Mouse (Mus musculus) lung, embryonic 14.5 days (tissue): ENCODE data around the gene Senp2. TPM values are rescaled to one million over a fixed set of nuclear protein-coding genes. Genes with fewer than 3 reads are reported as not detected.

ENCODE experiments used
- ATAC-seq: fragments of 200-750 bp; cut with Nextera tagmentation; 2 replicates; pipeline ENCODE4 v1.8.0; 2017; ENCODE audit warnings: mild to moderate bottlenecking, moderate TSS enrichment, moderate library complexity; ENCODE audit not compliant: insufficient read depth
- DNase-seq: peaks from one replicate; pipeline ENCODE4 v3.0.0-alpha.2; 2015
- H3K27ac ChIP-seq: fragments of 300-500 bp; sonication (generic); 2 replicates; pipeline ENCODE4 v1.5.1; 2014; ENCODE audit warnings: low read depth, mild to moderate bottlenecking, moderate library complexity
- H3K27me3 ChIP-seq: fragments of 300-500 bp; sonication (generic); 2 replicates; pipeline ENCODE4 v1.6.1; 2014; ENCODE audit warnings: low read length, control low read depth; ENCODE audit not compliant: insufficient read depth
- H3K36me3 ChIP-seq: fragments of 300-500 bp; sonication (generic); 2 replicates; pipeline ENCODE4 v1.6.1; 2014; ENCODE audit warnings: control low read depth; ENCODE audit not compliant: insufficient read depth
- H3K4me1 ChIP-seq: fragments of 300-500 bp; sonication (generic); 2 replicates; pipeline ENCODE4 v1.6.1; 2014; ENCODE audit warnings: antibody characterized with exemption, control low read depth; ENCODE audit not compliant: insufficient read depth
- H3K4me2 ChIP-seq: fragments of 300-500 bp; sonication (generic); 2 replicates; pipeline ENCODE4 v1.6.1; 2014; ENCODE audit warnings: mild to moderate bottlenecking
- H3K4me3 ChIP-seq: fragments of 300-500 bp; sonication (generic); 2 replicates; pipeline ENCODE4 v1.5.1; 2014; ENCODE audit warnings: low read depth, low read length
- H3K9ac ChIP-seq: fragments of 300-500 bp; sonication (generic); 2 replicates; pipeline ENCODE4 v1.6.1; 2014
- H3K9me3 ChIP-seq: fragments of 300-500 bp; sonication (generic); 2 replicates; pipeline ENCODE4 v1.6.1; 2016; ENCODE audit warnings: low read depth, low read length, control low read depth
- CTCF ChIP-seq: IDR thresholded peaks from 2 replicates; pipeline ENCODE4 v1.5.1; 2016; ENCODE audit warnings: antibody characterized with exemption, low read depth
- WGBS: fragments of 180-500 bp; shearing (Covaris S2); extraction: QIAGEN DNeasy Blood & Tissue Kit; methylation state at CpG from one replicate; pipeline ENCODE4 v1.1.7; 2014; 5-methylcytosine and 5-hydroxymethylcytosine counted together
- polyA plus RNA-seq: library from polyadenylated mRNA; unstranded; fragments of >200 nt; fragmentation: Nextera tagmentation; extraction: Ambion mirVana; gene quantifications from 2 replicates; pipeline ENCODE4 v1.2.1, GENCODE M21; 2014

The Senp2 gene
- polyA plus RNA-seq, 1 experiment from 2014 or later = 53.1 TPM

DNA sequence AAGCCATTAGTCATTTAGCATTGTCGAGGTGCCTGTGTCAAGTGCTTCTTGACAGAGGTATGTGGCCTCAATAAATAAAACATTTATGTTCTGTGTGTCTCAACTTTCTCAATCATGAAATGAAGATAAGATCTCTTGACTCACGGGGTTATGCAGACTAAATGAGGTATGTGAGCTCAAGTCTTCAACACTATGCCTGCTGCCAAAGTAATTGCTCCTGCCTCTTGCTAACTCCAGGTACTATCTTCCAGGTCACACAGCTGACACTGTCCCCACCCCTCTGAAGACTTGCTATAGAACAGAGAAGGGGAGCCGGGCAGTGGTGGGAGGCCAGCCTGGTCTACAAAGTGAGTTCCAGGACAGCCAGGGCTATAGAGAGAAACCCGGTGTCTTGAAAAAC, 12.9 kb upstream of the Senp2 start:
- peak overlapping the region; percentile 58 for H3K27ac ChIP-seq
- H3K27me3 ChIP-seq = no peaks in the 10 kb centered on the region
- peak; percentile 50; the same call in 1 of the 2 replicates for ATAC-seq
- WGBS = 31% methylated on average over 4 of the region's 4 CpGs
- peaks cover 6% of the 10 kb centered on the region; the same call in 1 of the 2 replicates for H3K4me1 ChIP-seq
- no peak for DNase-seq
- H3K4me2 ChIP-seq = peak overlapping the region; percentile 5; the same call in 1 of the 2 replicates
- H3K4me3 ChIP-seq = no peak overlapping the region
- no peak for TF ChIP-seq CTCF
- H3K9me3 ChIP-seq = no peaks in the 10 kb centered on the region
- H3K9ac ChIP-seq = no peak overlapping the region
- H3K36me3 ChIP-seq = no peaks in the 10 kb centered on the region

DNA sequence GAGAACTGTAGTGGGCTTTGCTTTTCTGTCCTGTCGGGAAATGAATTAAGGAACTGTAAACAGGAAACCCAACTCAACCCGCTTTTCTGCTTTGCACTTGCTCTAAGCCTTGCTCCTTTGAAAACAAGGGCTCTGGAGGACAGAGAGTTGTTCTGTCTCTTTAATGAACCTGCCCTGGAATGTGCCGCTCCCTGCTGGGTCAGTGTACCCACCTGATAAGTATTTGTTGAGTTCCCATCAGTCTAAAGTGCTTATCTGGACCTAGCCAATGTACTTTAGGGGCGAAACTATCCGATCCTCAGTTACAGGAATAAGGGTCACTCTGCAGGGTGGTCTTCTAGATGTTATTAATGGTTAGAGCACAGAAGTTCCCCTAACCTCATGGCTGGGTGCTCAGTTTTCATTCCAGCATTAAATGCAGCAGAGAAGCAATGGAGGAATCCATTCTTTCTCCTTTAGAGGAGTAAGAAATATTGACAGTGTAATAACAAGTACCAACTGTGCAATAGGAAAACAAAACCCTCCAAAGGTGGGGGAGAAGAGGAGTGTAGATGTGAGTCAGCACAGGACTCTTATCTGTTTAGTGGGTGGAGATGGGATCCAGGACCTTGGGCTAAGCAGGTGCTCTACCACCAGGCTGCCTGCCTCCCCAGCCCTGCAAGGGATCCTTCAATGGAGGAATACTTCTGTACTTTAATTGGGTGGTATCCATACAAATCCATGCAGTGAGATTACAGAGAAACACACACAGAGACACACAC, 12.2 kb upstream of the Senp2 start:
- ATAC-seq = peak; percentile 82
- H3K27me3 ChIP-seq = no peaks in the 10 kb centered on the region
- H3K27ac ChIP-seq = peak overlapping the region; percentile 58

DNA sequence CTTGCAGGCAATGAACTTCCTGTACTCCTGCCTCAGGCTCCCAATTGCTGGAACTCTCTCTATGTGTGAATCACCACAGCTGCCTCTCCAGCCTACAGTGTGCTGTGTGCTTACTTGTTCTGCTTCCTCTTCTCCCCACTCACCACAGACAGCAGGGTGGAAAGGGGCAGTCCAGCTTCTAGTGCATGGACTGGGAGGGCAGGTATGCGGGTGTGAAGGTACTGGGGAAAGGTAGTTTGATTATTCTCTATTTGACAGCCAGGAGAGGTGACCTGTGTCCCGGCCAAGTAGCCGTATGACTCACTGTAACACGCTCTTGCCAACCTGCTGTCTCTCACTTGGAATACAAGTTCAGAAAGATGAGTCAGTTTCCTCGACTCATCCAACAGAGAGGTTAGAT, 11.2 kb upstream of the Senp2 start:
- no peak for DNase-seq
- H3K27me3 ChIP-seq = no peaks in the 10 kb centered on the region
- H3K4me1 ChIP-seq = peaks cover 6% of the 10 kb centered on the region; the same call in 1 of the 2 replicates
- H3K9ac ChIP-seq = no peak overlapping the region
- no peak for ATAC-seq
- H3K4me3 ChIP-seq = no peak overlapping the region
- TF ChIP-seq CTCF = no peak
- H3K27ac ChIP-seq = no peak overlapping the region
- H3K36me3 ChIP-seq = no peaks in the 10 kb centered on the region
- no peak overlapping the region for H3K4me2 ChIP-seq
- no peaks in the 10 kb centered on the region for H3K9me3 ChIP-seq
- 55% methylated on average over 5 of the region's 5 CpGs for WGBS

More for the DNA sequence above, 12.2 kb upstream of the Senp2 start:
- Histone ChIP-seq H3K4me2 (peak overlapping the region; percentile 5; the same call in 1 of the 2 replicates), H3K9me3 (no peaks in the 10 kb centered on the region), H3K9ac (no peak overlapping the region), H3K4me1 (peaks cover 6% of the 10 kb centered on the region; the same call in 1 of the 2 replicates), H3K4me3 (no peak overlapping the region), H3K36me3 (no peaks in the 10 kb centered on the region)
- DNase-seq = peak; percentile 62
- no peak for TF ChIP-seq CTCF
- 15% methylated on average over 5 of the region's 5 CpGs for WGBS

GRCm38 (mm10) chr16:21999941-22000690, 9.2 kb upstream of the Senp2 start:
- Histone ChIP-seq H3K9ac (no peak overlapping the region), H3K36me3 (no peaks in the 10 kb centered on the region)
- TF ChIP-seq CTCF = no peak

DNA sequence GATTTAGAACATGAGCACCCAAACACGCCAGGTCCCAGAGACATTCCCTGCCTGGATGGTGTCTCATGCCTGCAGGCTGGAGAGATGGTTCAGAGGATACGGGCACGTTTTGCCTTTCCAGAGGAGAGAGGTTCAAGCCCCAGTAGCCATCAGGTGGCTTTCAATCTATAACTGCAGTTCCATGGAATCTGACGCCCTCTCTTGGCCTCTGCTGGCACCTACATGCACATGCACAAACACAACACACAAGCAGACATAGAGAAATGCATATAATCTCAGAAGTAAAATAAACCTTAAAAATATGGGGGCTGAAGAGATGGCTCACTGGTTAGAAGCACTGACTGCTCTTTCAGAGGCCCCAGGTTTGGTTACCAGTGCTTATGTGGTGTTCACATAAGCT, 8.1 kb upstream of the Senp2 start:
- Histone ChIP-seq H3K9me3 (no peaks in the 10 kb centered on the region), H3K4me1 (no peaks in the 10 kb centered on the region), H3K27ac (no peak overlapping the region), H3K9ac (no peak overlapping the region), H3K4me3 (no peak overlapping the region), H3K4me2 (no peak overlapping the region), H3K36me3 (no peaks in the 10 kb centered on the region), H3K27me3 (no peaks in the 10 kb centered on the region)
- TF ChIP-seq CTCF = no peak; the same call in 1 of the 2 replicates
- 56% methylated on average over 4 of the region's 4 CpGs for WGBS
- no peak for ATAC-seq
- no peak for DNase-seq

More at GRCm38 (mm10) chr16:21999941-22000690, 9.2 kb upstream of the Senp2 start:
- DNase-seq (peak; percentile 32), ATAC-seq (0 out of 2 replicates have a peak, but pooled peaks have one; percentile 57)
- WGBS = 72% methylated on average over 4 of the region's 4 CpGs
- Histone ChIP-seq H3K27me3 (no peaks in the 10 kb centered on the region), H3K4me1 (peaks cover 6% of the 10 kb centered on the region; the same call in 1 of the 2 replicates), H3K27ac (peak overlapping the region; percentile 46; the same call in 1 of the 2 replicates), H3K4me2 (no peak overlapping the region), H3K9me3 (no peaks in the 10 kb centered on the region), H3K4me3 (no peak overlapping the region)

- no peak for TF ChIP-seq CTCF
- Histone ChIP-seq H3K27ac (no peak overlapping the region), H3K27me3 (no peaks in the 10 kb centered on the region), H3K9me3 (no peaks in the 10 kb centered on the region), H3K36me3 (no peaks in the 10 kb centered on the region), H3K4me2 (no peak overlapping the region), H3K4me3 (no peak overlapping the region), H3K9ac (no peak overlapping the region), H3K4me1 (no peaks in the 10 kb centered on the region)
- 50% methylated on average over 3 of the region's 3 CpGs for WGBS
- ATAC-seq (0 out of 2 replicates have a peak, but pooled peaks have one; percentile 17), DNase-seq (no peak)
Observed at GRCm38 (mm10) chr16:22001606-22002005, 7.7 kb upstream of the Senp2 start.

GRCm38 (mm10) chr16:22009596-22009995, 312 bp downstream of the Senp2 start:
- no peak for TF ChIP-seq CTCF
- H3K27me3 ChIP-seq = no peaks in the 10 kb centered on the region
- no peaks in the 10 kb centered on the region for H3K9me3 ChIP-seq
- ATAC-seq = peak; percentile 67
- no peaks in the 10 kb centered on the region for H3K4me1 ChIP-seq
- under 1% methylated on average over 44 of the region's 51 CpGs for WGBS
- peak overlapping the region; percentile 97 for H3K4me3 ChIP-seq
- H3K36me3 ChIP-seq = 0 out of 2 replicates have a peak, but pooled peaks cover 3% of the 10 kb centered on the region
- peak overlapping the region; percentile 94 for H3K9ac ChIP-seq
- peak overlapping the region; percentile 73 for H3K27ac ChIP-seq
- H3K4me2 ChIP-seq = peak overlapping the region; percentile 70
- DNase-seq = peak; percentile 51
